Mouse (Mus musculus) liver, adult 2 months (tissue): ENCODE measurements at regions not wholly inside any gene's neighbourhood (a gene's known extent, or its start where the extent isn't known, plus 50 kb on each side); places are given as distances from the start of the nearest gene placed in this dataset.
"Not testable (repeated sequence)": the region's sequence is repeated elsewhere in the genome, so short reads cannot be mapped to it uniquely, and the experiment has no call there.

Experiments
- CTCF ChIP-seq: fragments of 200-500 bp; IDR thresholded peaks from 2 replicates; pipeline ENCODE4 v1.5.1; 2011; ENCODE audit warnings: low read depth, low read length, control low read depth
- POLR2A ChIP-seq: fragments of 200-500 bp; IDR thresholded peaks from 2 replicates; pipeline ENCODE4 v1.6.1; 2011; ENCODE audit warnings: low read length, control low read depth; ENCODE audit not compliant: insufficient read depth; ENCODE audit errors: extremely low read depth

GRCm38 (mm10) chr3:49585962-49586361 lies 171.2 kb downstream of the Pcdh18 start:
- TF ChIP-seq POLR2A, CTCF: not testable (repeated sequence)
